Mouse (Mus musculus): ENCODE data around the gene Mpped1.

DNA sequence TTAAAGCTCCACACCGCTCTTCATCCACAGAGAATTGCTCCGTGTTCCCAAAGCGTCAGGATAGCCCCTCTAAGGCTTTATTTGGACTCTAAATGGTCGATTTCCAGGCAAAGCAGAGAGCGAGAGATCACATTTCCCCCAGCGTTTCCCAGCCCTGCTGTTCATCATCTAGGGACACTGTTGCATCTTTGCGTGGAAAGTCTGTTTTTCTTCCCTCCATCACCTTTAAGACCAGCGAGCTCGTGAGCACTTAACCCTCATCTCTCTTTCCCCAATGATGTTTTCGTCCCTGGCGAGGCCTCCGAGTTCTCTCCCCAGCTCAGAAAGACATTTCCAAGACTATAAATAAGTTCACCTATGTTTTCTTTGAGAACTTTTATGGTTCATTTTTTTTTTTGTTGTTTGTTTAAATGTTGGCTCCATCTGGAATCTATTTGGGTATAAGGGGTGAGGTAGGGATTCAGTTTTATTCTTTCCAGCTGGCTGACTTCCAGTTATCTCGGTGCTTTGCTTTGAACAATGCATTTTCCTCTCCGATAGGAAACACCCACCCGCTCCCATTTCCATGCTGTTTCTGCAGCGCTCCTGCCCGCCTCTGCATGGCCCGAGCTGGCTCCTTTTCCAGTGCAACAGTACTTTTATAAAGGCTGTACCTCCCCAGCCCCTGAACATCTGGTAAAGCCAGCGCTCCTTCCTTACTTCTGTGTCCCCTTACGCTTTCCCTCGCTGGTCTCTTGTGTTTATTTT is 38.4 kb upstream of the Mpped1 start:
- TF ChIP-seq CTCF (IDR thresholded peaks at IDR 0.05; ENCODE audit: low read depth, low read length) (no peak), GATA1 (IDR thresholded peaks at IDR 0.05; ENCODE audit: borderline replicate concordance, low read length) (no peak), POLR2AphosphoS5 (IDR thresholded peaks at IDR 0.05; ENCODE audit: insufficient replicate concordance, low read depth, low read length) (no peak), TAL1 (conservative IDR thresholded peaks at IDR 0.05; ENCODE audit: low read depth, low read length) (no peak)
